ENCODE assay signal across 22 mouse cellular contexts in genomic region chr2:83768311-83769047, GRCm38 (mm10).
"Had no signal": no experiment of that assay in that cellular context is flagged by ENCODE, and none has a peak within 500 bp of the region (broad histone marks: within the 10 kb centered on the region; RNA-seq: fewer than 3 reads in every experiment).

No protein-coding gene starts in this region.

- H3K4me2 ChIP-seq: heart, embryonic 11.5 days; hindbrain, embryonic 13.5 days; hindbrain, embryonic 15.5 days; kidney, embryonic 15.5 days; limb, embryonic 13.5 days; limb, embryonic 15.5 days had no signal

- H3K9me3 ChIP-seq: hindbrain, embryonic 13.5 days; hindbrain, embryonic 15.5 days; kidney, embryonic 15.5 days; limb, embryonic 13.5 days; limb, embryonic 15.5 days had no signal

- H3K4me3 ChIP-seq: heart, adult 2 months; hindbrain, embryonic 13.5 days; hindbrain, embryonic 15.5 days; kidney, embryonic 15.5 days; limb, embryonic 13.5 days; limb, embryonic 15.5 days had no signal

- H3K27ac ChIP-seq: heart, adult 2 months; hindbrain, embryonic 13.5 days; hindbrain, embryonic 15.5 days; hindbrain, postnatal 0 days; kidney, embryonic 15.5 days; kidney, postnatal 0 days; limb, embryonic 13.5 days; limb, embryonic 15.5 days had no signal

- ATAC-seq: forebrain, postnatal 0 days; hindbrain, postnatal 0 days; intestine, embryonic 16.5 days had no signal

- H3K4me1 ChIP-seq: hindbrain, embryonic 13.5 days; hindbrain, embryonic 15.5 days; kidney, embryonic 15.5 days; limb, embryonic 13.5 days; limb, embryonic 15.5 days had no signal

- H3K27me3 ChIP-seq: hindbrain, embryonic 13.5 days; hindbrain, embryonic 15.5 days; kidney, embryonic 15.5 days; limb, embryonic 13.5 days; limb, embryonic 15.5 days had no signal

- H3K9ac ChIP-seq: forebrain, postnatal 0 days; hindbrain, embryonic 13.5 days; hindbrain, embryonic 15.5 days; kidney, embryonic 15.5 days; limb, embryonic 13.5 days; limb, embryonic 15.5 days had no signal

- DNase-seq: forebrain, postnatal 0 days; gastrocnemius, postnatal 14 days; gastrocnemius, postnatal 36 days; heart, adult 2 months; heart, postnatal 10 days; kidney, adult 11 months; kidney, adult 2 months; kidney, adult 9 months; kidney, postnatal 14 days; kidney, postnatal 36 days; layer of hippocampus, adult 9-11 months; layer of hippocampus, postnatal 36 days; left cerebral cortex, postnatal 4 days had no signal

- H3K36me3 ChIP-seq: hindbrain, embryonic 15.5 days had no signal
